Mouse (Mus musculus): ENCODE data around the gene Sptlc2.

Sptlc2 gene

DNA sequence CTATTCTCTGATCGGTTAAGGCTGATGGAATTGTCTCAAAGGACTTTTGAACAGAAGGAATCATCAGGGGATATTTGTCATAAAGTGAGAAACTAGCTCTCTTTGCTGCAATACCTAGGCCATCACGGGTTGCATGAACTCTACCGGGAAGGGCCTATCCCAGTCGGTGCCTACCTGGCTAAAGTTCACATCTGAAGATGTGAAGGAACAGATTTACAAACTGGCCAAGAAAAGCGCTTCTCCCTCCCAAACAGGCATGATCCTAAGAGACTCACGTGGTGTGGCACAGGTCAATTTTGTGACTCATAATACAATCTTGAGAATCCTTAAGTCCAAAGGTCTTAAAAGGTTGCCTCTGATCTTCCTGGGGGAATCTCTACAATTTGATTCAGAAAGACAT lies 6.2 kb upstream of the Sptlc2 start:
- no peak for DNase-seq

- DNase-seq: no peak
Measured at GRCm38 (mm10) chr12:87393447-87394145, 5.4 kb upstream of the Sptlc2 start.

GRCm38 (mm10) chr12:87391355-87391754 lies 3.2 kb upstream of the Sptlc2 start:
- DNase-seq: no peak

- DNase-seq: no peak
Measured at GRCm38 (mm10) chr12:87389231-87389630, 1.1 kb upstream of the Sptlc2 start.

DNA sequence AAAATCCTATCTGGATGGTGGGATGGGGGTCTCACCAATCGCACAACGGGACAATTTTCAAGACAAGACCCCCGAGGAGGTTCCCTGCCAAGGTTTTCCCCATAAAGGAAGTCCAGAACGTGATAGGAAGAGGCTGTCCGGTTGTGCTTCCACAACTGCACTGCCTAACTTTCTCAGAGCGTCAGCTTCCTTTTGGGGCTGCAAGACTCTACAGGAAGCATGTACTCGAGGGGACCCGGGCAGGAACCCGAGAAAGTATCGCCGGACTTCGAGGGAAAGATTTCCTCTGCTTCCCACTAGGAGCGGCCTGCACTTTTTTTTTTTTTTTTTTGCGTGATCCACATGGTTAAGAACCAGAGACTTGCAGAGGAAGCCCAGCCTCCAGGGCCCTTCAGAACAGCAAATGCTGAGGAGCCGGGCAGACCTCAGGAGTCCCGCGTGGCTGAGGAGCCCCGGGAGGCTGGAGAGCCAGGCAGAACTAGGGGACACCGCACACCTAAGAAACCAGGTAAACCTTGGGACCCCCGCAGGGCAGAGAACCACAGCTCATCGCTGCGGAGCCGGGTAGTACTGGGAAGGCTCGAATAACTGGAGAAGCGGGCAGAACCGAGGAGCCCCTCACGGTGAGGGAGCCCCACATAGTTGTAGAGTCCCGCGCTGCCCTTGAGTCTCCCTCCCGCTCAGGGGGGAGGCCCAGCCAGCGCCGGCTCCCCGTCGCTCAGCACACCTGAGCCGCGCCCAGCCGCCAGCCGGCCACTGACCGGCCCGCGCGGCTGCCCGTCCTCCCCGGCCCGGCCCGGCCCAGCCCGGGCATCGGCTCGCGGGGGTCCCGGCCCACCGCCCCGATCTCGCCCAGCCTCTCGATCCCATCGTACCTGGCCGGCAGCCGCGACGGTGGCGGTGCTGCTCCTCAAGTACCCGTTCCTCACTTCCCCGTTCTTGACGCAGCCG lies 709 bp downstream of the Sptlc2 start:
- peak; percentile 35 to 59 for DNase-seq

DNA sequence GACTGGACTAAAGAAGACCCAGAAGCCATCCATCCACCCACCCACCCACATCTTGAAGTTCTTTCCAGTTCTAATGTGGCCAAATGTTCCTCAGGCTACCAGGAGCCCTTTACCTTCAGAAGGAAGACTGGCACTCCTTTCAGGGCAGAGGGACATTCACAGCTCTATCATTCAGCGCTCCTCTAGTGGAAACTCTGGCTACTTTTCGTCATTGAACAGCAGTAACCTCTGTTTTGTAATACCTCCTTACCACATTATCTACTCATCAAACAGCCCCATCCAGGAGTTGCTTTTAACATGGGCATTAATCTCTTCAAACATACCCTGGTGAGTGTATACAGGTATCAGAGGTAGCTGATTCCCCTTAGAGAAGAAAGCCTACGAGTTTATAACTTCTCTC lies 3.1 kb downstream of the Sptlc2 start:
- no peak for DNase-seq

DNA sequence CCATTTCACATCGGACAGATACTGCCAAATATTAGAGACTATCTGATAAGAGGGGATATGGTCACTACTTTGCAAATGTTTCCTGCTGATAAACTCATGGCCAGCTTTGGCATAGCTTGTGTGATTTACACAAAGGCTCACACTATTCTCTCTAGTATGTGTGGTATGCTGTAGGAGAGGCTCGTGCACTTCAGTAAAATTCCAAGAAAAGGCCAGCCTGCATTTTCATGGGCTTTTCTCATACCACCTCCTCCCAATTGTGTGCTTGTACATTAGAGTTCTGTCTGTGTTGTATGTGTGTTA lies 6.8 kb downstream of the Sptlc2 start:
- no peak for DNase-seq

GRCm38 (mm10) chr12:87380586-87381379 lies 7.4 kb downstream of the Sptlc2 start:
- no peak for DNase-seq

GRCm38 (mm10) chr12:87379496-87379895 lies 8.7 kb downstream of the Sptlc2 start:
- no peak for DNase-seq

- no peak for DNase-seq
Measured at GRCm38 (mm10) chr12:87374159-87374558, 14.0 kb downstream of the Sptlc2 start.

- DNase-seq: no peak
Measured at GRCm38 (mm10) chr12:87369319-87369718, 18.8 kb downstream of the Sptlc2 start.

- no peak for DNase-seq
Measured at GRCm38 (mm10) chr12:87368092-87368491, 20.1 kb downstream of the Sptlc2 start.

GRCm38 (mm10) chr12:87365676-87366075 lies 22.5 kb downstream of the Sptlc2 start:
- no peak for DNase-seq

- DNase-seq: no peak
Measured at GRCm38 (mm10) chr12:87362111-87362510, 26.0 kb downstream of the Sptlc2 start.

DNA sequence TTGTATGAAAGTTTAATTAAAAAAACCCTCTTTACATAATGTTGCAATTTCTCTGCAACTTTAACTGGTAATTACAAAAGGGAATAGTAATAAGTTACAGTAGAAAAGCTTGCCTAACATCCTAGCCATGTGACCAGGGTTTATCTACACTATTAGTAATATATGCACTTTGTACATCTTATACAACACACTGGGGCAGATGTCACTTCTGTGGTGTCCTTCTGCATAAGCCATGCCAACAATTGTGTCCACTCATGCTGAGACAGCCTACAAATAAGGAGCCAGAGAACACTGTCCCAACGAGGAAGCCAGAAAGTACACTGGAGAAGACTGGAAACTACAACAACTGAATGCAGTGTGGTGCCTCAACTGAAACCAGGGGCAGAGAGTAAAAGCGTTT lies 40.1 kb downstream of the Sptlc2 start:
- DNase-seq: no peak

DNA sequence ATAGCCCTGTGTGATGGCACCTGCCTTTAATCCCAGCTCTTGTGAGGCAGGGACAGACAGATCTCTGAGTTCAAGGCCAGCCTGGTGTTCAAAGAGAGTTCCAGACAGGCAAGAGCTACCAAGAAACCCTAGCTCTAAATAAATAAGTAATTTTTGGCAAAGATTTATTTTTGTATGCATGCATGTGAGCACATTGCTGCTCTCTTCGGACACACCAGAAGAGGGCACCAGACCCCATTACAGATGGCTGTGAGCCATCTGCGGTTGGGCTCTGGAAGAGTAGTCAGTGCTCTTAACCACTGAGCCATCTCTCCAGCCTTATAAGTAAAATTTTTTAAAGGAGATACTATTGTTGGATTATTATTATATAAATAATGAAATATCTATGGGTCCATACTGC lies 40.6 kb downstream of the Sptlc2 start:
- DNase-seq: no peak

DNA sequence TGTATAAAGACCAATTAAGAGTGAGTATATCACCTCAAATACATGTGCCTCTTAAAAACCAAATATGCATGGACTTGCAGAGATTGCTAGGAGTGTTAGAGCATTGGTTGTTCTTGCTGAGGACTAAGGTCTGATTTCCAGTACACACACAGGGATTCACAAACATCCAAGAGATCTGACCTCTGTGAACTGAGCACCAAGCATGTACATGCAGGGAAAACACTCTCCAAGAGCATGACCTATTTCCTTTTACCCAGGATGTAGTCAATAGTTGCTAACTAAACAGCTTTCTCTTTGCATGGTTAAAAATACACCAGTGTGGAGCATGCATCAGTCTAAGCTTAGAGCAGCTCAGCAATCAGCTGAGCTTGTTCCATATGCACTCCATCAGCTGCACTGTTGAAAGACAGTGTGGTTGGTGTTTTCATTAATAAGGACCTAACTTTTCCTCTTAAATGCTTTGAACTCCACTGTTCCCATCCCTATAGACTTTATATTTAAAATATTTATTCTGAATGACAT lies 45.0 kb downstream of the Sptlc2 start:
- DNase-seq: no peak

DNA sequence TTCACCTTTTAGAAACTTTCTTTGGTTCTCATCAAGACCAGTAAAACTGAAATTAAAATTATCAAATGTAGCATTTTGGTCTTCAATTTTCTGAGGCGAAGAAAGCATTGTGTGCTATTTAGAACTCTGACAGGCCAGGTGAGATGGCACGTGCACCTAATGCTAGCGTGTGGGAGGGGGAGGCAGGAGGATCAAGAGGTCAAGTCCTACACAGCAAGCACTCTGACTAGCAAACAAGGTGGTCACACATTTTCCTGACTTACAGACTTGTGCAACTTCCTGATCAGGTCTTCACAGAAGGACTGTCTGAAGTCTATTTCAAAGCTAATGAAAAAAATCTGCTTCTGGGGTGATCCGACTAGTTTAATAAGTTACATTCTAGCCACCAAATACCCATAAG lies 50.1 kb downstream of the Sptlc2 start:
- no peak for DNase-seq

- DNase-seq: no peak
Measured at GRCm38 (mm10) chr12:87334886-87335285, 53.3 kb downstream of the Sptlc2 start.

- DNase-seq: no peak
Measured at GRCm38 (mm10) chr12:87333794-87334193, 54.4 kb downstream of the Sptlc2 start.

GRCm38 (mm10) chr12:87332511-87332910 lies 55.6 kb downstream of the Sptlc2 start:
- DNase-seq: peak in 1 of 2 experiments; percentile 21

GRCm38 (mm10) chr12:87331908-87332307 lies 56.2 kb downstream of the Sptlc2 start:
- no peak for DNase-seq

- no peak for DNase-seq
Measured at GRCm38 (mm10) chr12:87331053-87331456, 57.1 kb downstream of the Sptlc2 start.
